Mouse (Mus musculus) limb, embryonic 14.5 days (tissue): Measurements from ENCODE around the gene Dhx32. TPM values are rescaled to one million over a fixed set of nuclear protein-coding genes. Genes with fewer than 3 reads are reported as not detected.

Experiments
- ATAC-seq: fragments of 200-750 bp; cut with Nextera tagmentation; 2 replicates; pipeline ENCODE4 v1.8.0; 2017; ENCODE audit warnings: low read depth, moderate number of reproducible peaks, moderate TSS enrichment; ENCODE audit not compliant: low FRiP score
- DNase-seq: peaks from one replicate; pipeline ENCODE4 v3.0.0-alpha.2; 2015; ENCODE audit warnings: low spot score
- H3K27ac ChIP-seq: fragments of 300-500 bp; sonication (generic); replicated peaks from 2 replicates; pipeline ENCODE4 v1.5.1; 2014; ENCODE audit warnings: low read depth, mild to moderate bottlenecking, low read length, moderate library complexity, mixed read lengths
- H3K27me3 ChIP-seq: fragments of 300-500 bp; sonication (generic); 2 replicates; pipeline ENCODE4 v1.6.1; 2014; ENCODE audit warnings: low read length, mixed read lengths; ENCODE audit not compliant: control insufficient read depth, insufficient read depth
- H3K36me3 ChIP-seq: fragments of 300-500 bp; sonication (generic); 2 replicates; pipeline ENCODE4 v1.6.1; 2014; ENCODE audit warnings: mild to moderate bottlenecking, low read length, moderate library complexity, mixed read lengths; ENCODE audit not compliant: control insufficient read depth, insufficient read depth
- H3K4me1 ChIP-seq: fragments of 300-500 bp; sonication (generic); 2 replicates; pipeline ENCODE4 v1.6.1; 2014; ENCODE audit warnings: antibody characterized with exemption, low read length, mixed read lengths; ENCODE audit not compliant: control insufficient read depth, insufficient read depth
- H3K4me2 ChIP-seq: fragments of 300-500 bp; sonication (generic); replicated peaks from 2 replicates; pipeline ENCODE4 v1.6.1; 2014; ENCODE audit warnings: low read depth, mild to moderate bottlenecking, low read length, moderate library complexity; ENCODE audit not compliant: severe bottlenecking
- H3K4me3 ChIP-seq: fragments of 300-500 bp; sonication (generic); replicated peaks from 2 replicates; pipeline ENCODE4 v1.5.1; 2014; ENCODE audit warnings: low read length
- H3K9ac ChIP-seq: fragments of 300-500 bp; sonication (generic); 2 replicates; pipeline ENCODE4 v1.6.1; 2014; ENCODE audit warnings: mild to moderate bottlenecking, low read depth, low read length, moderate library complexity; ENCODE audit not compliant: severe bottlenecking
- H3K9me3 ChIP-seq: fragments of 300-500 bp; sonication (generic); 2 replicates; pipeline ENCODE4 v1.6.1; 2016; ENCODE audit warnings: low read length; ENCODE audit not compliant: control insufficient read depth
- POLR2A ChIP-seq: fragments of 200-500 bp; IDR thresholded peaks from 2 replicates; pipeline ENCODE4 v1.8.0; 2012; ENCODE audit warnings: inconsistent platforms, mild to moderate bottlenecking, moderate library complexity, borderline replicate concordance; ENCODE audit not compliant: insufficient read depth, insufficient read length; ENCODE audit errors: extremely low read depth
- WGBS: fragments of 180-500 bp; shearing (Covaris S2); extraction: QIAGEN DNeasy Blood & Tissue Kit; methylation state at CpG from one replicate; pipeline ENCODE4 v1.1.7; 2014; 5-methylcytosine and 5-hydroxymethylcytosine counted together
- polyA plus RNA-seq, 2 experiments: library from polyadenylated mRNA; depleted of rRNA in 1 of 2; stranded (reverse) in 1 of 2; unstranded in 1 of 2; fragments of >200 nt; fragmentation: Nextera tagmentation in 1 of 2; extraction: Ambion mirVana in 1 of 2; gene quantifications; 2 replicates each; pipeline versions ENCODE4 v1.2.1 to v1.2.3; 2012 to 2014

Dhx32 gene
- polyA plus RNA-seq, 2 experiments = 15.5 to 21.7 TPM

DNA sequence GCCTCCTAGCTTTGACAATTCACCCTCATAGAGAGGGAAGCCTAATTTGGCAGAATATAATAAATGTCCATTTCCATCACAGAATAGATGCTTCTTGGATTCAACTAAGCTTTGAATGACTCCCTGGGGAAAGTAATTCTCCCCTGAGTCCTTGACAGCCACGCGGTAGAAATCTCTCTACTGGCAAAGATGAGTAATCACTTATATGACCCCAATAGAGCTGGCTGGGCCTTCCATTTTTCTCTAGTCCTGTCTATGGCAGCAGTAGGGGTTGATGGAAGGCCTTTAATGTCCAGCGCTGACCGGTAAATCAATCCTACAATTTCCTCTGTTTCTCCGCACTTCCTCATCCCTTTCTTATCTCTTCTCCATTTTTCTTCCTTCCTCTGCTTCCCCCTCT, 7.3 kb downstream of the Dhx32 start:
- Histone ChIP-seq H3K36me3 (no peaks in the 10 kb centered on the region), H3K27ac (no peak overlapping the region), H3K4me1 (peaks cover 3% of the 10 kb centered on the region; the same call in 1 of the 2 replicates), H3K9me3 (no peaks in the 10 kb centered on the region), H3K9ac (no peak overlapping the region), H3K27me3 (peaks cover 3% of the 10 kb centered on the region; the same call in 1 of the 2 replicates), H3K4me2 (no peak overlapping the region), H3K4me3 (no peak overlapping the region)
- WGBS = 76% methylated on average over 5 of the region's 5 CpGs
- DNase-seq = no peak
- ATAC-seq = no peak
- TF ChIP-seq POLR2A = no peak

DNA sequence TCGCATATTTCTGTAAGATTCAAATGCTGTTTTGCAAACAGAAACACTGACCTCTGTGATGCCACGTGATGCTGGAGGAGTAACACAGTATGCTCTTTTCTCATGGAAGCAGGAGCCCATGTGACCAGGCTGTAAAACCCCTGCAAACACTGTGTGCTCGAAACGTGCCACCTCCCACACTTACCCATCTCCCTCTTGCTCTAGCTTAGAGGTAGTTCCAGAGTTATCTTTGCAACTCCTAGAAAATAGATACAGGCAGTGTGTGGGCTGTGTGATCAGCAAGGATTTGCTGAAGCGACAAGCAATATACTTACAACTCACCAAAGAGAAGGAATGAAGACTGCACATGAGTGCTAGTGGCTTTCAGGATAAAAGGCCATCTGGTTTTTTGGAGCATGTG, 14.0 kb downstream of the Dhx32 start:
- H3K9ac ChIP-seq = no peak overlapping the region
- no peak for ATAC-seq
- no peak for TF ChIP-seq POLR2A
- no peaks in the 10 kb centered on the region for H3K27me3 ChIP-seq
- no peaks in the 10 kb centered on the region for H3K9me3 ChIP-seq
- no peaks in the 10 kb centered on the region for H3K36me3 ChIP-seq
- no peak for DNase-seq
- H3K4me3 ChIP-seq = no peak overlapping the region
- no peak overlapping the region for H3K27ac ChIP-seq
- H3K4me2 ChIP-seq = no peak overlapping the region
- no peaks in the 10 kb centered on the region for H3K4me1 ChIP-seq
- whole genome bisulfite sequencing = 66% methylated on average over 5 of the region's 5 CpGs

DNA sequence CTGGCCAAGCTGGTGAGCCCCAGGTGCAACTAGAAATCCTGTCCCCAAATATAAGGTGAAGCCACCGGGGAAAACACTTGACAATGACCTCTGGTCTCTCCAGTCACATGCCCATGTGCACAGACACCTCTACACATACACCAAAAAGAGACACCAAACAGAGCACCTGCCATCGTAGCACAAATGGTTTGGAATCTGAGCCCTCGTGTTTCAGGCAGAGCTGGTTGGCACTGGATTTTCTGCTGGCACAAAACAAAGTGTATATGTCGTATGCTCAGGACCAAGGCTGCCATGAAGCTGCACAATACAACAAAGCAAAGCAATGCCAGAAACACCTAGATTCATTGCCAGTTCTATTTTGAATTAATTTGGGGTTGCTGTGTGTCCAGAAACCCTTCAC, 14.5 kb downstream of the Dhx32 start:
- Histone ChIP-seq H3K9me3 (no peaks in the 10 kb centered on the region), H3K4me1 (no peaks in the 10 kb centered on the region), H3K27ac (no peak overlapping the region), H3K4me2 (no peak overlapping the region), H3K9ac (no peak overlapping the region), H3K4me3 (no peak overlapping the region), H3K36me3 (no peaks in the 10 kb centered on the region), H3K27me3 (no peaks in the 10 kb centered on the region)
- no peak for ATAC-seq
- WGBS = 77% methylated on average over 4 of the region's 4 CpGs
- no peak for DNase-seq
- no peak for TF ChIP-seq POLR2A

DNA sequence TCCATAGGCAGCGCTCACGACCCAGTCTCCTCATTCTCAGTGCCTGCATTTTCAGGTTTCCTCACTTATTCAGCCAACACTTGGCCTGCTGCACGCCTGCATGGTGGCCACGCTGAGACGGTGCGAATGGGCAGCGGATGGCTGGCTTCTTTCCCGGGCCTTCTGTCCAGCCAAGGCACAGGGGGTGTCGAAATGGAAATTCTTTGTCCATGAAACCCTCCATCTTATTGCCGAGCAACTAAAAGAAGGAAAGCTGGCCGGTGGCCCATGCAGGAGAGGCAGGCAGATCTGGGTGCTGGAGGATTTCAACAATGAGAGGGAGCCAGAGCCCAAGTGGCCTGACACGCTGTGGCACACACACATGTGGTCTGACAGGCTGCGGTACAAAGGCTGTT, 16.7 kb downstream of the Dhx32 start:
- TF ChIP-seq POLR2A = no peak
- 87% methylated on average over 13 of the region's 13 CpGs for WGBS
- no peak for DNase-seq

DNA sequence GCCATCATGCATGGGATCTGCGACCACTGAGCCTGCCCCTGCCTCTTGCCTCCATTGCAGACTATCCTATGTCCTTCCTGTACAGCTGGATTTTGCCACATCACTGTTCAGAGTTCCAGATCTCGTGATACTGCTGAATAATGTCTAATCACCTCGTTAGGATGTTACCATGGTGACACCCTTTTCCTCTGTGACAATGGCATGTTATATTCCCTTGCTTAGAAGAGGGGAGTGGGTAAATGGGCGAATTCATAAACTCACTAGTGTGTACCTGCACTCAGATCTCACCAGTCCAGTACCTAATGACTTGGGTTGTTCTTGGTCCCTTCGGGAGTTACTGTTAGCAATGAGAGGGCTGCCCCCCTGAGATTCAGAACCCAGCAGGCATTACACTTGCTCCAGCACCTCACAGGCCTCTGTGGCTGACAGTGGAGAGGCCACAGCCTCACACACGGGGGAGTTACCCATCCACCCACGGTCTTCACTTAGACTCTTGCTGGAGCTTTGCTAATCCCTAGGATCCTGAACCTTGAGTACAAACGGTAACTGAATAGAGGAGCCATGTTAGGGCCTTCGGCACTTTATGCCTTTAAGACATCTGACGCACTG, 17.2 kb downstream of the Dhx32 start:
- no peak for DNase-seq
- H3K9me3 ChIP-seq = no peaks in the 10 kb centered on the region
- no peak for ATAC-seq
- WGBS = 75% methylated on average over 10 of the region's 10 CpGs
- no peak overlapping the region for H3K9ac ChIP-seq
- H3K4me1 ChIP-seq = no peaks in the 10 kb centered on the region
- H3K4me2 ChIP-seq = no peak overlapping the region
- H3K36me3 ChIP-seq = no peaks in the 10 kb centered on the region
- no peak overlapping the region for H3K27ac ChIP-seq
- no peak for TF ChIP-seq POLR2A
- no peak overlapping the region for H3K4me3 ChIP-seq
- no peaks in the 10 kb centered on the region for H3K27me3 ChIP-seq

More for the DNA sequence above, 16.7 kb downstream of the Dhx32 start:
- H3K27me3 ChIP-seq = no peaks in the 10 kb centered on the region
- no peak overlapping the region for H3K4me3 ChIP-seq
- H3K9ac ChIP-seq = no peak overlapping the region
- H3K27ac ChIP-seq = no peak overlapping the region
- H3K4me1 ChIP-seq = no peaks in the 10 kb centered on the region
- H3K9me3 ChIP-seq = no peaks in the 10 kb centered on the region
- H3K36me3 ChIP-seq = no peaks in the 10 kb centered on the region
- ATAC-seq = no peak
- no peak overlapping the region for H3K4me2 ChIP-seq

DNA sequence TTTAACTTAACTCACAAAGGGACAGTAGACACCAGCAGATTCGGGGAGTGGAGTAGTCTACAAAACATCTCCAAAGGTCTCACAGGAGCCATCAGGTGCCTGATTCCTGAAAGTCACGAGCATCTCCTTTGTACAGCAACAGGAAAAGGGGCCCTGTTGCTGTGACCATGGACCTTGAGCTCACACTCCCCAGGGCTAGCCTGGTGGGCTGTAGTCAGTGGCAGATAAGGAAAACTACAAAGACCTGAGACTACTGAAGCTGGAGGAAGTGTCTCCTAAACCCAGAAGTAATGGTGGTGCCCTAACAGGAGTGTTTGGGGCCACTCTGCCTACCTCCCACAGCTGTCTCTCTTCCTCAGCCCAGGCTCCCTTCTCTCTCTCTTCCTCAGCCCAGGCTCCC, 18.1 kb downstream of the Dhx32 start:
- 75% methylated on average over 2 of the region's 2 CpGs for WGBS
- Histone ChIP-seq H3K27me3 (no peaks in the 10 kb centered on the region), H3K4me1 (peaks cover 7% of the 10 kb centered on the region), H3K36me3 (no peaks in the 10 kb centered on the region), H3K4me3 (no peak overlapping the region), H3K4me2 (no peak overlapping the region), H3K27ac (no peak overlapping the region), H3K9ac (no peak overlapping the region), H3K9me3 (no peaks in the 10 kb centered on the region)
- no peak for TF ChIP-seq POLR2A
- no peak for ATAC-seq
- DNase-seq = no peak
